Mouse (Mus musculus): ENCODE measurements around the gene Fgfr2.

DNA sequence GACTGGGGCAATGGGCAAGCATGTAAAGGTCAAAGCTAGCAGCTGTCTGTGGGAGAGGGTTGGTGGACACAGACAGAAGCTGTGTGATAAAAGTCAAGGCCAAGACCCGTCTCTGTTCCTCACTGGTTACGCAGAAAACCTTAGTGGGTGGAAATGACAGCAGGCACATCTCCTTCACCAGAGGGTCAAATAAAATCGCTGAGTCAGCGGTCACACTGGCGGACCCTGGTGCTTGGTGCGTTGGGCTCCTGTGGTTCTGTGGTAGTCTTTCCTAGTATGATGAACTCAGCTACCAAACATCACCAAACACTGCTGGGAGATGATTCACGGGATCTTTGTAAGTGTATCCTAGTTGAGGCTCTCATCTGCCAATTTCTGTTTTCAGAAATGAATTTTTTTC, 2493.2 kb downstream of the Fgfr2 start:
- no peak for TF ChIP-seq CHD2 (IDR thresholded peaks at IDR 0.05; ENCODE audit: low read depth, low read length)
- no peak for TF ChIP-seq HCFC1 (IDR thresholded peaks at IDR 0.05; ENCODE audit: borderline replicate concordance, insufficient read depth, low read length)
